Mouse (Mus musculus): ENCODE data around the gene Gpn1.
"Not testable (repeated sequence)": the region's sequence is repeated elsewhere in the genome, so short reads cannot be mapped to it uniquely, and the experiment has no call there.

Gpn1 gene

DNA sequence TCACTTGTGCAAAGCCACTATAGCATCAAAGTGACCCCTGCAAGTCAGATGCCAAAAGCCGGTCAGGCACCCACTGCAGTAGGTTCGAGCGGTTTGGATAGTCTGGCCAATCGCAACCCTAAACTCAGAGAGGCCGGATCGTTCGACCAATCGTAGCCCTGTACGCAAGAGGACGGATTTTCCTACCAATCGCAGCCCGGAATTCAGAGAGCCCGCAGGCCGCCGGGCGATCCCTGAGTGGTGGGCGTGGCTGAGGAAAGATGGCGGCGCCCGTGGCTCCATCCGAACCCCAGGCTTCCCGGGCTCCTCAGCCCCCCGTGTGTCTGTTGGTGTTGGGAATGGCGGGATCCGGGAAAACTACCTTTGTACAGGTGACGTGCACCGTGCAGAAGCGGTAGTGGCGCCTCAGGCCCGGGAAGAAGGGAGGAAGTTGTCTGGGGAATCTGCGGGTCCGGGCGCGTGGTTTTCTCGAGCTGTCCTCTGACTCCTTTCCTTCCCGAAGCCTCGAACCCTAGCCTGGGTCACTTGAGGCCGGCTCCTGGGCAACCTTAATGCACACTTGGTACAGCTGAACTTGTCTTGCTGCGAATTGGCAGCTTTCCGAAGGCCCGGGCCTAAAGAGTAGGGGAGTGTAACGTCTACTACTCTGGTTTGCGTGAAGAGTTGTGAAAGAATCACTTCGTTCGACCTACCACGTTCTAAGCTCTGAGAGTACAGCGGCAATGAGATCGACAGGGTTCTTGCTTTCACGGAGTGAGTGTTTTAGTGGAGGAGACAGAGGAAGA lies at the start of gene Gpn1:
TSS of gene Gpn1 (plus strand) at position 229 of the 785 bp plus-strand sequence.
- DNase-seq (ENCODE audit: low spot score in 2 of 2), result peak; percentile 88 to 95

DNA sequence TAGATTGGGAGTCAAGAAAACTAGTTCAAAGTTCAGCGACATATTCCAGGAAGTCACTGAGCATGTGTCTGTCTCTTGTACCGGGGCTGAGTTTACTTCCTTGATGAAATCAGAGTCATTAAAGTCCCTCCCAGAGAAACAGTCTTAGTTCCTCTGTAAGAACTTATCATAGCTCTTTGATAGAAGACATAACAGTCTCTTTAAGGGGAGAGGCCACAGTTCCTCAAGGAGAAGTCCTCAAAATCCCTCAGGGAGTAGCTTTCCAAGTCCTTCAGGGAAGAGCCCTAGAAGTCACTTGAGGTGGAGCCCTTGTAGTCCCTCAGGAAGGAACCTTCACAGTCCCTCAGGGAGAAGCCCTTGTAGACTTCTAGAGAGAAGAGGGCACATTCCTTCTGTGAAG lies 43.2 kb upstream of the Gpn1 start:
- no peak for DNase-seq (ENCODE audit: low spot score in 2 of 2)

DNA sequence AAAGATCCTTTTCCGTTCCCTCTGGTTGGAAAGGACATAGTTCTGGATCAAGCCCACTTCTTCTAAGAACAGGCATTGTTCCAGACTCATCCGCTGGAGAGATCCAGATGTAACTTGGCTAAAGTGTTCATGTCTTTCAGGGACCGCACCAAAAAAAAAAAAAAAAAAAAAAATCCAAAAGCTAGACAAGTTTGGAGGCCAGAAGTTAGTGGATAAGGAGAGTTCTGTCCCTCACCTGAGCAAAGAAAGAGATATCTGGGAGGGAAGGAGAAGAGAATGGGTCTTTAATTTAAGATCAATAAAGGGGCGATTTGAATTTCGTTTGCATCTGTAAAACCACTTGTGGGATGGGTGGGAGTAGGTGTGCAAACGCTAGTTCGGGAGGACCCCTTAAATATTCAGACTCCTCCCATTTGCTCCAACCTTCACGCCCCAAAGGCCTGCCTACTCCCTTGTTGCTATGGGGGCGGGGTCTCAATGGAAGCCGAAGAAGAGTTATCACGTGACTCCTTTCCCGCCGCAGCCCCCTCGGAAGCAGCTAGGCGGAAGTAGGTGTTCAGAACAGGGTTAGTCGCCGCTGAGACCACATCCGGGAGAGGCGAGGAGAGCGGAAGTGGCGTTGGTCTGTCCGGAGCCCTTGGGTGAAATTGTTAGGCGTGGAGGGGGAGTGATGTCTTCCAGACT lies 42.5 kb upstream of the Gpn1 start, which contains the start of gene Zfp512:
TSS of gene Zfp512 (plus strand) at position 554 of the 684 bp plus-strand sequence.
- peak; percentile 91 to 92 for DNase-seq (ENCODE audit: low spot score in 2 of 2)

DNA sequence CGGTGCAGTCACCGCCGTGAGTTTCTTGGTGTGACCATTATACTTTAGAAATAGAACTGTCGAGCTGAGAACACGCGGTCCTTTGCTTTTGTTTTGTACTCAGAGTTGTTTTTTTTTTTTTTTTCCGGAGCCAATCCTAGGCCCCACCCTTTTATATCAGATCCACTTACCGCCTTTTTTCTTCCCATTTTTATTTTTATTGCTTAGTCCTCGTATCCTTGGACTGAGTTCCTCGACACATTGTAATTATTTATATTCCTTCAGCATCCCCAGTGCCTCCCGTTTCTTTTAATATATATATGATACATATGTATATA lies 42.0 kb upstream of the Gpn1 start:
- DNase-seq (ENCODE audit: low spot score in 2 of 2), result no peak

DNA sequence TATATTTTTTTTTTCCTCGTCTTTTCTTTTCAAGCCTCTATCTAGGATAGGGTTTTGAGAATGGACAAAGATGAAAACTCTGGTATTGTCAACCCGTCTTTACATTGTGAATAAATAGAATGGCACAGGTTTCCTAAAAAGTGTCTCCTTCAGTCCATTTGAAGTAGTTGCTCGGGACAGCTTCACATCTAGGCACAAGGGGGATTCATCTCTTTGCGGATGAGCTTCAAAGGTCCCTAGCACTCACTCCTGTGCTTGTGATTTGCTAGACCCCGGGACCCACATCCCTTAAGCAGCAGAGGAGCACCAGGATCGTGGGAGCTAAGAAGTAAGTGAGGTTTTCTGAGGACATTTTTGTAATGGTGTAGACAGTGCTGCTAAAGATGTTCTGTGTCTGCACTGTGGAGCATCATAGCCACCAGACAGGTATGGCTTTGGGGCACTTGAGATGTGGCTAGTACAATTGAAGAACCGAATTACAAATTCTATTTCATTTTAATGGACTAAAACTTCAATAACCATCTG lies 41.6 kb upstream of the Gpn1 start:
- no peak for DNase-seq (ENCODE audit: low spot score in 2 of 2)

DNA sequence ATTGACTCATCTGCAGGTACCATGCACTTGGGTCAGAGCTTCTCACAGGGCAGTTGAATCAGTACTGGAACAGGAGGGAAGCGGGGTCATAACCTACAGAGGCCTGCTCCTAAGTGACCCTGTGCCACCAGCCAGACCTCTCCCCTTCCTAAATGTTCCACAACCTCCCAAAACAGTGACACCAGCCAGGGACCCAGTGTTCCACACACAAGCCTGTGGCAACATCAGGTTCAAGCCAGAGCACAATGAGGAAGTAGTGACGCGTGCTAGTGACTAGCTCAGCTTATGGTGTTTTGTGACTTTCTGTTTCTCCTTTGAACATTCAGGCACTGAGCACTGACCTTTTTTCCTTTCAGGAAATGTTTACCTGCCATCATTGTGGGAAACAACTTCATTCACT lies 26.7 kb upstream of the Gpn1 start:
- no peak for DNase-seq (ENCODE audit: low spot score in 2 of 2)

DNA sequence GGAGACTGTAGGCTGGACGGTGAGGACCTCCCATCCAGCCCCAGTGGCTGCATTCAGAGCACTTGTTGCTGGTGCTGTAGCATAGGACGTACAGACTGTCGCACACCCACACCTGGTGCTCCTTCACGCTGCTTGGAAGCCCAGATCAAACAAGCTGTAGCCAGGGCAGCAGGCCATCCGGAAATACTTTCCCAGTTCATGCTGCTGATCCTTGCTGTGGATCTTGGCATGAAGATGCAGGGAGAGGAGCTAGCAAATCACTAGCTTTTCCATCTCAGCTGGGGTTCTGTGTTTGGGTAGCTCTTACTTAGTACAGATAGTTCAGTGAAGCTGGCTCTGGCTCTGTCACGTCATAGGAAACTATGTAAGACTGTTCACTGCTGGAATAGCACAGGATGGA lies 24.8 kb upstream of the Gpn1 start:
- DNase-seq (ENCODE audit: low spot score in 2 of 2), result no peak

DNA sequence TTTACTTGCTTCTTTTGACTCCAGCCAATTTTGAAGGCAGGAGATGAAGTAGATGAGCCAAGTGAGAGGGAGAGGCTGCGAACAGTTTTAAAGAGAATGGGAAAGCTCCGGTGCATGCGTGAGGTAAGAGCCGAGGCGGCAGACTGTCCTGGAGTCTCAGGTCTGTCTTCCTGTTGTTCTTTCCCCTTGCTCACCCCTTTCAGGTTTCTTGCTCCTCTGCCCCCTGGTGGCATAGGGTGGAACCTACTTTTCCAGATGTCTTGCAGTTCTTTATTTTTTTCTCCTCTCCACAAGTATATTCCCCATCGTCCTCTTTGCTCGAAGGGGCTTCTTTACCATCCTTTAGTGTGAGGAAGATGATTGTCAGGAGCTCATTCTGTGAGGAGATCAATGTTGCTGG lies 24.2 kb upstream of the Gpn1 start:
- peak in 1 of 2 experiments; percentile 39 for DNase-seq (ENCODE audit: low spot score in 2 of 2)

DNA sequence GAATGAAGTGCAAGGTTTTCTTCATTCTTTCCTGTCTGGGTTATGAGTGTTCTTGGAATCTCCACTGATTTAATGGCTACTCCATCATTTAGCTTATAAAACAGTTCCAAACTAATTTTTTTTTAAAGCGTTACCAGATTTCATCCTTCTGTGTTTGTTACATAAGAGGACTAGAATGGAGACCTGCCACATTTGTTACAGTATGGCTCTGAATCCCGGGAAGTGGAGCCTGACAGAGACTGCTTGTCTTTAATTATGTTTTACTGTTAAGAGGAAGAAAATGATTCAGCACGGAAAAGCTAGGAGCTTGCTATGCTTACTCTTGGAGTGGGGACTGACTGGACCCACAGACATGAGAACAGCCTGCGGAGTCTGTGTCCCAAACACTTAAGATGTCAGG lies 14.0 kb upstream of the Gpn1 start:
- DNase-seq (ENCODE audit: low spot score in 2 of 2), result no peak

DNA sequence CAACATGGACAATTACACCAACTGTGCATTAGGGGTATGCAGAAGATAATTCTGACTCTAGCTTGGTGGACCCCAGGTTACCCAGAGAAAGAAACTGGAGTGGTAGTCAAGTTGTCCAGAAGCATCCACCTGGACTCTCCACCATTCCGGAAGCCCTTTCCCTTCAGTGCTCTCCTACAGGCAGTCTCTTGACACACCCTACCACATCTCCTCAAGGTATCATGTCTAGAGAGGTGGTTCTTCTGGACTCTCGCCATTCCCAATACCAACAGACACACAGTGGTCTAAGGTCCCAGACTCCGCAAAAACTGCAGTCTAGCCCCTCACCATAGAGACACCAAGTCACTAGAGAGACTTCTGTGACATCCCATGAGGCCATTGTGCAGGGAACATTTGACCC lies 9.1 kb upstream of the Gpn1 start, which contains the start of gene 4930548H24Rik:
TSS of gene 4930548H24Rik (plus strand) at position 301 of the 400 bp plus-strand sequence.
- DNase-seq (ENCODE audit: low spot score in 2 of 2), result no peak

DNA sequence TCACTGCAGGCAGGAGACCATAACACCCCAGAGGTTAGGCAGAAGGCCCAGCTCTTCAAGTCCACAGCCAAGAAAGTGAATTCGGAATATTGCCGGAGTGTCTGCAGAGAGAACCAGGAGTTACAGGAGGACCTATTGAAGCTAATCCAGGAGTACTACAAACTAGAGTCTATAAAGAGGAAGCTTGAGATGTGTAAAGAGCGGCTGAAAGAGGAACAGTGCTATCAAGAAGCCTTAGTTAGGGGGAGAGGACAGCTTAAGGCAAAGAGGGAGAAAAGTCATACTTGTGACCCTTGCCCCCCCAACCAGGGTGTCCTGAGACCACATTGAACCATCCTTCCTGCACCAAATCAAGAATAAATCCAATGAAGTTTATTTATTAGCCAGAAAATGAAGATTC lies 6.7 kb upstream of the Gpn1 start:
- no peak for DNase-seq (ENCODE audit: low spot score in 2 of 2)

DNA sequence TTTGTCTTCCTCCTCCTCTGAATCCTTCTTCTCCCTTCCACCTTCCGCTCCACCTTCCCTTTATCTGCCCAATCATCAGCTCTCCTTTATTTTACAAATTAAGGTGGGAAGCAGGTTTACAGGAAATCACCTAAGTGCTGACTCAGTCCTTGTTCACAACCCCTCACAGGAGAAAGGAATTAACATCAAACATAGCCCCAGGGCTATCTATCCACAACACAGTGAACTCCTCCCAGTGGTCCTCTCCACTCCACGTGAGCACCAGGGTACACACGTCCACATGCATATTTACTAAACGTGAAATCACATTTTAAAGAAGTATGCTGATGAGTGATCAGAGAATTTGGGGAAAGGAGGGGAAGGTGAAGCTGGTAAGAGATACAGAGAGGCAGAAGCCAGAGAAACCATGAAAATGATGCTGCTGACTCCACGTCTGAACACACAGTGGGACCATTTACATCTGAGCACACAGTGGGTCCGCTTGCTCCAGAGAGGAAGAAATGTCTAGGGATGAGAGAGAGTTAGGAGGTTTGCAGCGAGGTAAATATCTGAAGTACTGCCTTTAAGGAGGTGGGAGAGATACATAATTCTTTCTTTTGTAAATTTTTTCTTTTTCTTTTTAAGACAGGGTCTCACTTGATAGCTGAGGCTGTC lies 5.3 kb upstream of the Gpn1 start:
- no peak for DNase-seq (ENCODE audit: low spot score in 2 of 2)

DNA sequence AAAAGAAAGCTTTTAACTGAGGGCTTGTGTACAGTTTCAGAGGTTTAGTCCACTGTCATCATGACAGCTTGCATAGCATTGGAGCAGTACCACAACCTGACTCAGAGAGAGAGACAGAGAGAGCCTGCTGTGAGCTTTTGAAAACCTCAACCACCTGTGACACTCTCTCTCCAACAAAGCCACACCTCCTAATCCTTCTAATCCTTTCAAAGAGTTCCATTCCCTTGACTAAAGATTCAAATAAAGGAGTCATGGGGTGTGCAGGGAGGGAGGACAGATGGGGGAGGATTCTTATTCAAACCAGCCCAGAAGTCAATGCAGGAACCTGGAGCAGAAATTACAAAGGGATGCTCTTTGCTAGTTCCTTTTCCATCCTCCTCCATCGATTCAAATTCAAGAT lies 2.5 kb upstream of the Gpn1 start:
- no peak for DNase-seq (ENCODE audit: low spot score in 2 of 2)

DNA sequence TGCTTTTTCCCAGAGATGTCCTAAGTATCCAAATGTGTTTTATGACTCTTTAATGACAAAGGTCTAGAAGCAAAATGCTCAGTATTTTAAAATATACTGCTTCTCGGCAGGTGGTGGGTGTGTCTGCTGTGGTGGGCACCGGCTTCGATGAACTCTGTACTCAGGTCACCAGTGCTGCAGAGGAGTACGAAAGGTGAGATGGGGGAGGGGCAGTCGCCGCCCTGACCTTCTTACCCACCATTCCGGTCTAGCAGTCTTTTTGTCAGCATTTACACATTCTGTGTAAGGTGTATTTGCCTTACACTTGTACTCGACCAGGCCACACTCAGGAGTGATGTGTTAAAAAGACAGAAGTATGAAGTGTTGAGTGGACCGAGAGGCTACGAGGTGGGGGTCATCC lies 10.3 kb downstream of the Gpn1 start:
- DNase-seq (ENCODE audit: low spot score in 2 of 2), result no peak

DNA sequence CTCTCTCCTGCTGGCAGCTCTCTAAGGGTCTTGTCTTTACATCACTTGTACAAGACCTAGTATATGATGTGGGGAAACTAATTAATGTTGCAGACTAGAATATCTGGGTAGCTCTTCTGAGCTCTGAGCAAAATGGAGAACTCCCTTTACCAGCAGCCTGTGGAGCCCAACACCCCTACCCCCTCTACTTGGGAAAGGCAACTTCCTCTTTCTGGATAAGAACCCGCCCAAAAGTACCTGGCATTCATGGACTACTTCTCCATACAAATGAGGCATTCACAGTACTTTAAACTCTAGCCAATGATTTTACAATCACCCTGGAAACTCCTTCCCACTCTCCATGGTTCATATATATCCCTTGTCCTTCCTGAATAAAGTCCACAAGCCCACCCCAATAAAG lies 17.9 kb downstream of the Gpn1 start:
- DNase-seq (ENCODE audit: low spot score in 2 of 2), result no peak

DNA sequence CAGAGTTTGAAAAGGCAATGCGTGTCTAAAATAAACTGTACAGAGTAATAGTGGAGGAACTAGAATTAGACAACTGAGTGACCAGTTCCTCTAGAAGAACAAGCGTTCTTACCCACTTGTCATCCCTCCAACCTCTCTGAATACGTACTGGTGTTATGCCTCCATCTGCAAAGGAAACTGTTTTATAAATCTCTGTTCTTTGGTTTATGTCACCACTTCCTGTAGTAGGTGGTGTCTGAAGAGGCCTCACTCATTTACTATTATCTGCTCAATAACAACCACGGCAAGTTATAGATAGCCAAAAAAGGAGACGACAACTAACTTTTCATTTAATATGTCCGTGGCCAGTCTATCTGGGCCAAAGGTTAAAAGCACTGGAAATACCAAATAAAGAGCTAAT lies 26.0 kb downstream of the Gpn1 start:
- no peak for DNase-seq (ENCODE audit: low spot score in 2 of 2)

DNA sequence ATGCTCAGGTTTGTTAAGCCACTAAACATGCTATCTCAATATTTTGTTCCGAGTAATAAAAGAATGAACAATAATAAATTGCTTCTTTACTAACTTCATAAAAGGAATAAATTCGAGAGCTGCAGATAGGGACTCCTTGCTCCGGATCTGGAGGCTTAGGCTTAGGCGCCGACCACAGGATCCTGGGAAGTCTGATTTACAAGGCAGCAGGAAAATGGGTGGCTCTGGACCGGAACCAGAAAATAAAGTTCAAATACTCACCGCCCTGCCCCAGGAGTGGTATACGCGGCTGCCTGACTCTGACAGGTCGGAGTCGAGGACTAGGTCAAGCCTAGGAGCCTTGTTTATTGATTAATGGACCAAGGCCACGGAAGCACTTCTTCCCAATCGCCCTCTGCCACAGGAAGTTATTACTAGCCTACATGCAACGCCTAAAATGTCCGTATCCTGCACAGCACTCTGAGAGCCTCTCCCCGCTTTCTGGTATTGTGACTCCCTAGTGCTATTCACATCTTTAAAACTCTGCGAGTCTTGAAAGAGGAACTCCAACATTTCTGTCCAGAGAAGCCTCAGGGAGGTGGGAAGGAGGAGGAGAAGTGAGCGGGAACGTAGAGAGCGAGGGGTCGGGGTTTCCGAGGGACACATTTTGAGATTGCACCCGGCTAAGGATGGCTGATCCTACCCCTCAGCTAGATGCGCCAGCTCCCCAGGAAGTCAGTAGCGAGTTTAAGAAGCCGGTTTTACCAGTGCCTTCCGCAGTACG lies 32.0 kb downstream of the Gpn1 start, which contains the start of gene Slc4a1ap:
TSS of gene Slc4a1ap (plus strand) at position 642 of the 763 bp plus-strand sequence.
- DNase-seq (ENCODE audit: low spot score in 2 of 2), result peak; percentile 75 to 82

DNA sequence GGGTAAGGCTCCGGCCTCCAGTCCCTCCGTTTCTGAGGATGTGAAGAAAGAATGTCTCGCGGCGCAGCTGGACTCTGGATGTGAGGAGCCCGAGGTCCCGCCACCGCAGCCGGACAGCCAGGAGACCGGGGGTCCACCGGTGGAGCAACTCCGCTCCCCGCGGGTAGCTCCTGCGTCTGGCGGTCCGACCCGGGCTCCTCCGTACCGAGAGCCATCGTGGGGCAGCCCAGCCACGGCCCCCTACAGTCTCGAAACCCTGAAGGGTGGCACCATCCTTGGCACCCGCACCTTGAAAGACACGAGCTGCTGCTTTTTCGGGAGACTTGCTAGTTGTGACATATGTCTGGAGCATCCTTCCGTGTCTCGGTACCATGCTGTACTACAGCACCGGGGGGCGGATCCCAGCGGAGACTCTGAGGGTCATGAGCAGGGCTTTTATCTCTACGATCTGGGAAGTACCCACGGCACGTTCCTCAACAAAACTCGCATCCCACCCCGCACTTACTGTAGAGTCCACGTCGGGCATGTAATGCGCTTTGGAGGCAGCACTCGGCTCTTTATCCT lies 32.7 kb downstream of the Gpn1 start:
- no peak for DNase-seq (ENCODE audit: low spot score in 2 of 2)

DNA sequence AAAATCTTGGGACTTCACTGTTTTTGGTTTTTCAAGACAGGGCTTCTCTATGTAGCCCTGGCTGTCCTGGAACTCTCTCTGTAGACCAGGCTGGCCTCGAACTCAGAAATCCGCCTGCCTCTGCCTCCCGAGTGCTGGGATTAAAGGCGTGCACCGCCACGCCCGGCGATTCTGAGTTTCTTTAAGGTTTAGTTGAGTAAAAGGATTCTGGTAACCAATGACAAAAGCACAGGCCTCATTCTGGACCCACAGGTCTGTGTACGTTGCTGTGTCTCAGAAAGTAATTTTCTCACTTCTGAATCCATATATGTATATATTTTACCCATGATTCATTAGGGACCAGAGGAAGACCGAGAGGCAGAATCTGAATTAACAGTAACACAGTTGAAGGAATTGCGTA lies 33.2 kb downstream of the Gpn1 start, which contains the start of gene Supt7l:
TSS of gene Supt7l (minus strand) at position 101 of the 400 bp plus-strand sequence.
- not testable (repeated sequence) for DNase-seq (ENCODE audit: low spot score in 2 of 2)

DNA sequence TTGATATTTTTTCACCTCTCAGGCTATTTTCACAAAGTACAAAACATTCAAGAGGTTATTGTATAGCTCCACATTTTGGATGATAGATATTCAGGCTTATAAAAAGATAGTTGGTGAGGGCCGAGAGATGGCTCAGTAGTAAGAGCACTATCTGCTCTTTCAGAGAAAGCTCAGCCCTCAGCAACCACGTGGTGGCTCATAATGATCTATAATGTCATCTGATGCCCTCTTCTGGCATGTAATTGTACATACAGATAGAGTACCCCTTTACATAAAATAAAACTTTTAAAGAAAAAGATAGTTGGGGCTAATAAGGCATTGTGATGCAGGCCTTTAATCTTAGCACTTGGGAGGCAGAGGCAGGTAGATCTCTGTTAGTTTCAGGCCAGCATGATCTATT lies 34.0 kb downstream of the Gpn1 start:
- no peak for DNase-seq (ENCODE audit: low spot score in 2 of 2)

DNA sequence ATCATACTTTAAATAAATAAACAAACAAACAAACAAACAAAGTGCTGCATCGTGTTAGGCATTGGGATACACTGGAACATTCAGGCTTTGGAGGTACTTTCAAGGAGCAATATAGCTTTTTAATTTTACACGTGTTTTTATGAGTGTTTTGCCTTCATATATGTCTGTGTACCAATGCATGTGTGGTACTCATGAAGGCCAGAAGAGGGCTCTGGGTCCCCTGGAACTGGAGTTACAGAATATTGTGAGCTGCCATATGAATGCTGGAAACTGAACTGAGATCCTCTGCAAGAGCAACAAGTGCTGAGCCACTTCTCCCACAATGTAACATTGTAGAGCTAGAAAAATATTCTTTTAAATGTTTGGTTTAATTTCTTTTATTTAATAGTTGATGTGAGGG lies 40.7 kb downstream of the Gpn1 start:
- DNase-seq (ENCODE audit: low spot score in 2 of 2), result no peak

All from frontal cortex, postnatal 36 days (tissue).